Mouse (Mus musculus) liver, embryonic 16.5 days (tissue): ENCODE data around the gene Slc35b3. TPM values are rescaled to one million over a fixed set of nuclear protein-coding genes. Genes with fewer than 3 reads are reported as not detected.

ENCODE experiments used
- ATAC-seq: fragments of 200-750 bp; cut with Nextera tagmentation; 2 replicates; pipeline ENCODE4 v1.8.0; 2017; ENCODE audit warnings: low read depth, mild to moderate bottlenecking, moderate number of reproducible peaks, moderate library complexity
- H3K27ac ChIP-seq: fragments of 300-500 bp; sonication (generic); 2 replicates; pipeline ENCODE4 v1.5.1; 2014; ENCODE audit warnings: mild to moderate bottlenecking, low read length
- H3K27me3 ChIP-seq: fragments of 300-500 bp; sonication (generic); 2 replicates; pipeline ENCODE4 v1.6.1; 2014; ENCODE audit warnings: low read depth, low read length, mixed read lengths; ENCODE audit not compliant: control insufficient read depth, insufficient read depth
- H3K36me3 ChIP-seq: fragments of 300-500 bp; sonication (generic); 2 replicates; pipeline ENCODE4 v1.6.1; 2014; ENCODE audit warnings: mild to moderate bottlenecking; ENCODE audit not compliant: control insufficient read depth, insufficient read depth
- H3K4me1 ChIP-seq: fragments of 300-500 bp; sonication (generic); 2 replicates; pipeline ENCODE4 v1.6.1; 2014; ENCODE audit warnings: low read depth, low read length, mixed read lengths; ENCODE audit not compliant: control insufficient read depth
- H3K4me2 ChIP-seq: fragments of 300-500 bp; sonication (generic); 2 replicates; pipeline ENCODE4 v1.6.1; 2014; ENCODE audit warnings: low read depth, low read length, mixed read lengths
- H3K4me3 ChIP-seq: fragments of 300-500 bp; sonication (generic); 2 replicates; pipeline ENCODE4 v1.5.1; 2014; ENCODE audit warnings: low read depth, mild to moderate bottlenecking, low read length
- H3K9ac ChIP-seq: fragments of 300-500 bp; sonication (generic); 2 replicates; pipeline ENCODE4 v1.6.1; 2014; ENCODE audit warnings: low read depth, low read length
- H3K9me3 ChIP-seq: fragments of 300-500 bp; sonication (generic); replicated peaks from 2 replicates; pipeline ENCODE4 v1.6.1; 2016; ENCODE audit warnings: low read length; ENCODE audit not compliant: control insufficient read depth
- WGBS: fragments of 180-500 bp; shearing (Covaris S2); extraction: QIAGEN DNeasy Blood & Tissue Kit; methylation state at CpG from one replicate; pipeline ENCODE4 v1.1.7; 2014; ENCODE audit not compliant: insufficient replicate concordance; 5-methylcytosine and 5-hydroxymethylcytosine counted together
- polyA plus RNA-seq: library from polyadenylated mRNA; unstranded; fragments of >200 nt; fragmentation: Nextera tagmentation; extraction: Ambion mirVana; gene quantifications from 2 replicates; pipeline ENCODE4 v1.2.1, GENCODE M21; 2015

Gene Slc35b3
- polyA plus RNA-seq, 1 experiment from 2014 or later = 11.8 TPM

DNA sequence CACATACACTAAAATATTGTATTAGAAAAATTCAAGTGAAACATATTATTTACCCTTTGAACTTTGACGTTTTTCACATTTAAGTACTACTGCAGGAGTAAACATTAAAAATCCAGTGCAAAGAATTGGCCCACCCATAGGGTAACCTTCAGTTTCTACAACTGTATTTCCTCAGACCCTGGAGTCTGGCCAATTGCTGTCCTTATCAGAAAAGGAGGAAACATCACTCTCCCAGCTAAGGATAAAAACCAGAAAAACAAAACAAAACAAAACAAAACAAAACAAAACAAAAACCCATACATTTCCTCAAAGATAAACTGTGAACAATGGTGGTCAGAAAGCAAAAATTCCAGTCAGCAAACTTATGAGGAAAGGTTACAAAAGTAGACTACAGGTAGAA, 14.9 kb downstream of the Slc35b3 start:
- H3K9ac ChIP-seq = no peak overlapping the region
- no peak for ATAC-seq
- H3K27me3 ChIP-seq = no peaks in the 10 kb centered on the region
- H3K9me3 ChIP-seq = no peaks in the 10 kb centered on the region
- 40% methylated on average over 1 of the region's 1 CpGs for WGBS
- H3K4me3 ChIP-seq = no peak overlapping the region
- no peak overlapping the region for H3K4me2 ChIP-seq
- no peak overlapping the region for H3K27ac ChIP-seq
- no peaks in the 10 kb centered on the region for H3K4me1 ChIP-seq
- no peaks in the 10 kb centered on the region; the same call in none of the 2 replicates for H3K36me3 ChIP-seq

DNA sequence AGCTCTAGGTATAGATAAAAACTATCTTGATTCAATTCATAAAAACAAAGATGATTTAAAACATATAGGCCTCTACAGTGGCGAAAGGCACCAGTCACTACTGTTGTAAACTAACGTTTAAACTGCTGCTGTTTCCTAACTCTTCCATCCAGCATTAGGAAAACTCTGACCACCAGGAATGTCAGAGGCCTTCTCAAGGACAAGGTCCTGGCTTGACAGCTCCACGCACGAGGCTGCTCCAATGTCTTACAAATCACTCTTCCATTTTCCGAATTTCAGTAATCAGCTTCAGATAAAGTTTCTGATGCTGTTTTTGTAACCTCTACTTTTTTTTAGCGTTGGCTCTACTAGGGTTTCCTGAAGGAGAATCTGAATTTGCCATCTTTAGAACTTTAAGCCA, 15.7 kb downstream of the Slc35b3 start:
- Histone ChIP-seq H3K4me2 (no peak overlapping the region), H3K9me3 (no peaks in the 10 kb centered on the region), H3K36me3 (no peaks in the 10 kb centered on the region; the same call in none of the 2 replicates), H3K4me1 (no peaks in the 10 kb centered on the region), H3K9ac (no peak overlapping the region), H3K27me3 (no peaks in the 10 kb centered on the region), H3K4me3 (no peak overlapping the region), H3K27ac (no peak overlapping the region)
- WGBS = 76% methylated on average over 6 of the region's 6 CpGs
- ATAC-seq = no peak

DNA sequence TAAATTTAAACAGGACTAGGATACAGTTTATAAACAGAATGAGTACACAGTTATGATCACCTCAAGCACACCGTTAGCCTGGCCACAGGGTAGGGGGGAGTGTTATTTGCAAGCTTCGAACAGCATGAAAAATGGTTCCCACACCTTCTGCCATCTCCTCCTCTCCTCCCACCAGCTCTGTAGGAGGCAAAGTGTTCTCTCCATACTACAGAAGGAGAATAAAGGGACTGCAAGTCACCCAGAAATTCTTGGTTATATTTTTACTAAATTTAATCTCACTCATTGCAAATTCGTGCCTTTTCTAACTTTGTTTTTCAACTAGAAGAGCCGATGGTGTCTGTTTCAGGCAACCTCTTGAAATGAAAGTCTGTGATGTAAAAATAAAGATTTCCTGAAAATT, 18.9 kb downstream of the Slc35b3 start:
- WGBS = 80% methylated on average over 4 of the region's 4 CpGs
- Histone ChIP-seq H3K9me3 (no peaks in the 10 kb centered on the region), H3K4me2 (no peak overlapping the region), H3K4me1 (no peaks in the 10 kb centered on the region), H3K9ac (no peak overlapping the region), H3K36me3 (peaks cover 3% of the 10 kb centered on the region), H3K27me3 (no peaks in the 10 kb centered on the region), H3K4me3 (no peak overlapping the region), H3K27ac (no peak overlapping the region)
- ATAC-seq = no peak

DNA sequence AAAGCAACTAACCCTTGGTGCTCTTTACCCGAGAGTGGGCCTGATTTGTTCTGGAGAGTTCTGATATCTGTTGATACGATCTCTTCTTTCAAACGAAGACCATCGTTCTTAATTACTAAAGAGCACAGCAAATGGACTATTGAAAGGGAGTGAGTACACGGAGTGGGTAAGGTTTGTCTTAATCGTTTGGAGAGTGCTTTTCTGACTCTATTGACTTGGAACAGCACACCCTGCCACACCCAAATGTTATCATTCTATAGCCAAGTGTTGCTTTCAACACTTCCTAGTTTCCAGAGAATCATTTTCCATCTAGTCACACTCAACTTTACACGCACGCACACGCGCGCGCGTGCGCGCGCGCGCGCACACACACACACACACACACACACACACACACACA, 19.4 kb downstream of the Slc35b3 start:
- H3K9ac ChIP-seq = no peak overlapping the region
- no peak for ATAC-seq
- no peak overlapping the region for H3K4me3 ChIP-seq
- no peaks in the 10 kb centered on the region for H3K9me3 ChIP-seq
- H3K4me2 ChIP-seq = no peak overlapping the region
- no peak overlapping the region for H3K27ac ChIP-seq
- WGBS = 84% methylated on average over 19 of the region's 19 CpGs
- no peaks in the 10 kb centered on the region for H3K4me1 ChIP-seq
- no peaks in the 10 kb centered on the region for H3K27me3 ChIP-seq
- peaks cover 3% of the 10 kb centered on the region for H3K36me3 ChIP-seq

DNA sequence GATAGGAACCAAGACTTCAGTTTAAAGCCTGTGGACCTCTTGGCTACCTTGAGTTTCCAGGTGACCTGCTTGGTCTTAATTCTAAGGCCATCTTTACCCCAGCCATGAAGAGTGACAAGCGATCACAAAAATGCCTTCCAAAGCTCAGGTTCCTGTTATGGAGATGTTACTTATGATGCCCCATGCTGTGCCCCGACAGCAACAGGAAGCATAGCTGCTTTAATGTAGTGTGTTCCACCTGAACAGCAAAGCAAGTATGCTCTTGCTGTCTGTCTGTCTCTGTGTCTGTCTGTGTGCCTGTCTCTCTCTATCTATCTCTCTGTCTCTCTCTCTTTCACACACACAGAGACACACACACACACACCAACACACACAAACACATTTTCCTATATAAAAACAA, 22.2 kb downstream of the Slc35b3 start:
- no peak overlapping the region for H3K9ac ChIP-seq
- H3K27ac ChIP-seq = no peak overlapping the region
- no peak for ATAC-seq
- peaks cover 12% of the 10 kb centered on the region for H3K36me3 ChIP-seq
- H3K4me1 ChIP-seq = no peaks in the 10 kb centered on the region
- H3K27me3 ChIP-seq = no peaks in the 10 kb centered on the region
- WGBS = 70% methylated on average over 2 of the region's 2 CpGs
- H3K4me3 ChIP-seq = no peak overlapping the region
- H3K9me3 ChIP-seq = no peaks in the 10 kb centered on the region
- H3K4me2 ChIP-seq = no peak overlapping the region

DNA sequence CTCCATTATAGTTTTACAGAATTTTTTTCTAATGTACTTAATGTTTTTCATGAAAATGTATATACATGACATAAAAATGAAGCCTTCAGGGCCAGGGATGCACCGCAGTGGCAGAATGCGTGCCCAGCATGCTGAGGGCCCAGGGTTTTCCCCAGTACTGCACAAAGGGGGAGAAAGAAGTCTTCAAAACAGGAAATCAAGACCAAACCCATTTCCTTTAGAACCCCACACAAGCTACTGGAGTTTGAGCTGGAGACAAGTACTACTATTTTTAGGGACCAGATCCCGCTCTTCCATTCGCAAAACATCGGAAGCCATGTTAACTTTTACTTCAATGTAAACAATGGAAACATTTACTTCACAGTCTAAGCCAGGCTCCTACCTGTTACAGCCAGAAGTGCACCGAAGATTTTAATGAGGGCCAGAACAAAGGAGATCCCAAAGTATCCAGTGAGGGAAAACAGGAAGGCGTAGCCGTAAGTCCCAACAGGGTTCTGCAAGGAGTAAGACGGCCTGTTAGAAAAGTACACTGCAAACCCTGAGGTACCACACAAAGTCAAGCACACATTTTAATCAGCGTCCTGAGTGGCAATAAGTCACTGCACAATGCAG, 23.7 kb downstream of the Slc35b3 start:
- H3K9ac ChIP-seq = no peak overlapping the region
- no peak overlapping the region for H3K4me2 ChIP-seq
- no peaks in the 10 kb centered on the region for H3K9me3 ChIP-seq
- no peaks in the 10 kb centered on the region for H3K4me1 ChIP-seq
- H3K27ac ChIP-seq = no peak overlapping the region
- no peak for ATAC-seq
- WGBS = 79% methylated on average over 10 of the region's 10 CpGs
- H3K27me3 ChIP-seq = no peaks in the 10 kb centered on the region
- H3K4me3 ChIP-seq = no peak overlapping the region
- peaks cover 15% of the 10 kb centered on the region for H3K36me3 ChIP-seq

DNA sequence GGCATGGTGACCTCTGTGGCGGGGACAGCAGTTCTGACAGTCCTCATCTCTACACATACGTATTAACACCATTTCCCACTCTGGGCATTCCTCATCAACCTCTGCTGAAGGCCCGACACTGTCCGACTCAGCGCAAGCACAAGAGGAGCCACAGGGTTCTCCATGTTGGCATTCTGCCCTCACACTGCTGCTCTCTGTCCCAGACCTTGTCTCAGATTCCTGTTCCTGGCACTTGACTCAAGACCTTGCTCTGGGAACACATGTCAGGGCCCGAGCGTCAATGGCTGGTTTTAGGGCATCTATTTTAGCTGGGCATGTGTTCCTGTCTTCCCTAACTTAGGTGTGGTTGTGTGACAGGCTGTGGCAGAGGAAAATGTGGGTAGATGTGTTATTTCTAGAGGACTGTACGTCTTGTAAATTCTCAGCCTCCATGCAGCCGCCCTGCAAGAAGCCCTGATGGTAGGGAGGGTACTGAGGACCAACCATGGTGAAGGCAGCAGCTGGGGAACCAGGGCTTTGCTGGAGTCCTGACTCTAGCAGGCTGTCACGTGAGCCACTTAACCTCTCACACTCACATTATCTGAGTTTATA, 24.7 kb downstream of the Slc35b3 start:
- Histone ChIP-seq H3K4me3 (no peak overlapping the region), H3K4me2 (no peak overlapping the region), H3K4me1 (no peaks in the 10 kb centered on the region), H3K9me3 (no peaks in the 10 kb centered on the region), H3K36me3 (peaks cover 15% of the 10 kb centered on the region), H3K27me3 (no peaks in the 10 kb centered on the region), H3K27ac (no peak overlapping the region), H3K9ac (no peak overlapping the region)
- no peak for ATAC-seq
- WGBS = 81% methylated on average over 10 of the region's 10 CpGs

DNA sequence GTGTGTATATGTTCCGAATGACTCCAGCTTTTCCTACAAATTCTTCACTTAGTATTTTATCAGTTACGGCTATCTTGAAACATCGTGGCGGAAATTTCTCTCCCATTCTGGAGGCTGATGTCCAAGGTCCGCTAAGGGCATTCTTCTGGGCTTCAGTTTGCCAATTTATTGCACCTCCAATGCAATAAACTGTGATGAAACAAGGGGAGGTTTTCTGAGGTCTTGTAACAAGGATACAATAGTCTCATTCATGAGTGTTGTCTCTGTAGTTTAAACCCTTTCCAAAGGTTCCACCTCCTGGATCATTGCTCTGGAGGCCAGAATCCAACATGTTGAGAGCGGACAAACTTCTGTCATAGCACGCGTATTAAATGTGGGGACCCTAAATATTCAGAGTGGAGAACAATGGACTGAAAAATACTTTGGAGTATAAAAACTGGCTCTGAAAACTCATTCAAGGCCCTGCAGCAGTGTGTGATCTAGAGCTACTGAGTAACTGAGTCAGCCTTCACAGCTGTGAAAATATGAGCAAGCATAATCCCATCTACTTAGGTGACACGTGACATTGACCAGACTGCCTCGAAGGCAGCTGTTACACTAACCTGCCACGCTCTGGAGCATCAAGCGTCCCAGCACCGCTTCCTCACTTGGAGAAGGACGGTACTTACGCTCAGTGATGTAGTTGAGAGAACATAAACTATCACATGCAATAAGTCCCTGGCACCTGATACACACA, 30.7 kb downstream of the Slc35b3 start:
- Histone ChIP-seq H3K27ac (no peak overlapping the region), H3K4me1 (no peaks in the 10 kb centered on the region), H3K9me3 (no peaks in the 10 kb centered on the region), H3K4me2 (no peak overlapping the region), H3K9ac (no peak overlapping the region), H3K4me3 (no peak overlapping the region), H3K36me3 (0 out of 2 replicates have a peak, but pooled peaks cover 3% of the 10 kb centered on the region), H3K27me3 (no peaks in the 10 kb centered on the region)
- no peak for ATAC-seq
- 82% methylated on average over 15 of the region's 15 CpGs for WGBS

DNA sequence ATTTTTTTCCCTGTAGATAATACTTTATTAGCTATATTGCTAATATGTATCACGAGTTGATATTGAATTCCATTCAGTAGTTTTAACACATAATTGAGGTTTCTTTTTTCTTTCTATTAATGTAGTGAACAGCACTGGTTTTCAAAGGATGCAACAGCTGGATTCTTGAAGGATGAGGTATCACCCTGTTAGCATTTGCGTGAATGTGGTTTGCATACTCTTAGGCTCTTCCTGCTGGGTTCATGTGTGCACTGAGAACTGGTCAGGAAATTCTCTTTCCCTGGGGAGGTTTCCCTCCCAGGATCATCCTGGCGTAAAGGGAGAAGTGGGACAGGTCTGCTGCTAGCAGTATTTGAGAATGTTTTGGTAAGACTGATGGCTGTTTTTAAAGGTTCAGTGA, 38.0 kb downstream of the Slc35b3 start:
- H3K9ac ChIP-seq = no peak overlapping the region
- H3K4me1 ChIP-seq = no peaks in the 10 kb centered on the region
- H3K36me3 ChIP-seq = no peaks in the 10 kb centered on the region
- 52% methylated on average over 3 of the region's 3 CpGs for WGBS
- no peaks in the 10 kb centered on the region for H3K27me3 ChIP-seq
- H3K9me3 ChIP-seq = no peaks in the 10 kb centered on the region
- H3K4me2 ChIP-seq = no peak overlapping the region
- H3K27ac ChIP-seq = no peak overlapping the region
- ATAC-seq = no peak
- no peak overlapping the region for H3K4me3 ChIP-seq
